Comparison of ENCODE assay signal across 13 mouse cellular contexts in the genomic region with DNA sequence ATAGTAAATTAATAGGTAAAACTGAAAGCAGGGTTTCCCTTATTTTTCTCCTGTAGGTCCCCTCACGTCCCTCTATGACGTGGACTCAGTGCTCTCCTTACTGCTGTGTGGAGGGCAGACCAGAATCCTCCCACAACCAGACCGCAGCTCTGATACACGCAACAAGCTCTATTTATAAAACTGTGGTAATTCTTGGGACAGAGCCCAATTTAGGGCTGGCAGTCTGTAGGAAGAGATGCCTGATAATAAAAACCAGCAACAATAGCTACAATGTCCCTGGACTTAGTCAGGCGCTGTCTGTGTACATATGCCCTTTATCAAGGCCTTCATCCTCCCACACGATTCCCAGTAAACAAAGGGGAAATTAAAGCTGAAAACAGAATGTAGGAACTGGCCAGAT. TPM values are rescaled to one million over a fixed set of nuclear protein-coding genes. Genes with fewer than 3 reads are reported as not detected.
DNase-seq lines count a peak whose midpoint lies in the region; ATAC-seq and TF ChIP-seq lines count a peak whose summit lies in the region.
"Had no signal": no experiment of that assay in that cellular context is flagged by ENCODE, and none has a peak within 500 bp of the region (broad histone marks: within the 10 kb centered on the region; RNA-seq: fewer than 3 reads in every experiment).

No protein-coding gene starts in this region.

- H3K27me3 ChIP-seq in liver, embryonic 13.5 days = peaks cover 41% of the 10 kb centered on the region
- H3K27me3 ChIP-seq in liver, embryonic 12.5 days (replicated peaks) = peaks cover 49% of the 10 kb centered on the region
- peaks cover 10% of the 10 kb centered on the region for H3K27me3 ChIP-seq in thymus, adult 2 months (ENCODE audit: control insufficient read depth, insufficient read depth, low read length)

- no peak overlapping the region for H3K9ac ChIP-seq in liver, embryonic 13.5 days
- H3K9ac ChIP-seq in liver, embryonic 12.5 days = no peak overlapping the region
- H3K9ac ChIP-seq: limb, embryonic 15.5 days had no signal

- H3K36me3 ChIP-seq in liver, embryonic 13.5 days = no peaks in the 10 kb centered on the region
- no peaks in the 10 kb centered on the region for H3K36me3 ChIP-seq in liver, embryonic 12.5 days
- H3K36me3 ChIP-seq in thymus, adult 2 months (ENCODE audit: control insufficient read depth, insufficient read depth, low read length) = no peaks in the 10 kb centered on the region
- H3K36me3 ChIP-seq: limb, embryonic 15.5 days had no signal

- TF ChIP-seq CTCF in olfactory bulb, adult 2 months (IDR thresholded peaks at IDR 0.05; ENCODE audit: insufficient read depth, low read depth, low read length) = no peak
- no peak for TF ChIP-seq CTCF in thymus, adult 2 months (IDR thresholded peaks at IDR 0.05; ENCODE audit: borderline replicate concordance, control insufficient read depth, extremely low read depth, insufficient read depth, low read length, poor library complexity)

- WGBS in liver, embryonic 13.5 days (ENCODE audit: insufficient replicate concordance) = 29% methylated on average over 6 of the region's 6 CpGs
- 46% methylated on average over 6 of the region's 6 CpGs for WGBS in liver, embryonic 12.5 days (ENCODE audit: insufficient replicate concordance)
- 26% methylated on average over 6 of the region's 6 CpGs for WGBS in olfactory bulb, adult 2 months
- WGBS in thymus, adult 2 months = 44% methylated on average over 6 of the region's 6 CpGs

- no peak overlapping the region for H3K4me2 ChIP-seq in liver, embryonic 13.5 days
- no peak overlapping the region for H3K4me2 ChIP-seq in liver, embryonic 12.5 days
- H3K4me2 ChIP-seq: limb, embryonic 15.5 days had no signal

- H3K9me3 ChIP-seq in liver, embryonic 13.5 days (replicated peaks) = no peaks in the 10 kb centered on the region
- no peaks in the 10 kb centered on the region for H3K9me3 ChIP-seq in liver, embryonic 12.5 days (replicated peaks)
- H3K9me3 ChIP-seq: limb, embryonic 15.5 days had no signal

- ATAC-seq in liver, embryonic 13.5 days (ENCODE audit: low read depth) = no peak
- ATAC-seq in liver, embryonic 12.5 days = no peak
- peak; percentile 42 for ATAC-seq in common myeloid progenitor, adult 5-6 weeks (replicated peaks; ENCODE audit: low read depth, poor library complexity, severe bottlenecking)
- ATAC-seq in hematopoietic stem cell, adult 5-6 weeks (replicated peaks in 1 of 2; ENCODE audit: insufficient read depth in 1 of 2, low FRiP score in 2 of 2, low TSS enrichment in 1 of 2, low read depth in 1 of 2, poor library complexity in 2 of 2, severe bottlenecking in 2 of 2) = peak; percentile 30 to 58

- DNase-seq in liver, embryonic 13.5 days = no peak
- DNase-seq in retina, postnatal 1 day = no peak
- DNase-seq in thymus, adult 2 months = no peak
- DNase-seq: cerebellum, adult 11 months; gastrocnemius, postnatal 36 days; kidney, adult 18-20 months had no signal

- peaks cover 19% of the 10 kb centered on the region for H3K4me1 ChIP-seq in liver, embryonic 13.5 days (replicated peaks)
- peaks cover 21% of the 10 kb centered on the region for H3K4me1 ChIP-seq in liver, embryonic 12.5 days
- H3K4me1 ChIP-seq in olfactory bulb, adult 2 months (ENCODE audit: control insufficient read depth, insufficient read depth, low read length) = peaks cover 8% of the 10 kb centered on the region; the same call in 1 of the 2 replicates
- H3K4me1 ChIP-seq in thymus, adult 2 months (replicated peaks; ENCODE audit: control insufficient read depth, insufficient read depth, low read length) = peaks cover 12% of the 10 kb centered on the region

- no peak for TF ChIP-seq POLR2A in olfactory bulb, adult 2 months (IDR thresholded peaks at IDR 0.05; ENCODE audit: insufficient read depth, low read depth, low read length)
- TF ChIP-seq POLR2A in thymus, adult 2 months (IDR thresholded peaks at IDR 0.05; ENCODE audit: control insufficient read depth, extremely low read depth, insufficient read depth, low read length, poor library complexity) = no peak

- H3K27ac ChIP-seq in liver, embryonic 13.5 days = 0 out of 2 replicates have a peak overlapping the region, but pooled peaks have one; percentile 2
- no peak overlapping the region for H3K27ac ChIP-seq in liver, embryonic 12.5 days
- peak overlapping the region; percentile 88 for H3K27ac ChIP-seq in olfactory bulb, adult 2 months (ENCODE audit: insufficient read depth, low read depth, low read length)
- H3K27ac ChIP-seq in thymus, adult 2 months (ENCODE audit: control insufficient read depth, insufficient read depth, low read length) = no peak overlapping the region
- H3K27ac ChIP-seq: limb, embryonic 15.5 days had no signal

- no peak overlapping the region for H3K4me3 ChIP-seq in liver, embryonic 13.5 days (replicated peaks)
- H3K4me3 ChIP-seq in liver, embryonic 12.5 days = no peak overlapping the region
- no peak overlapping the region for H3K4me3 ChIP-seq in olfactory bulb, adult 2 months (ENCODE audit: insufficient read depth, low read depth, low read length)
- H3K4me3 ChIP-seq in thymus, adult 2 months (ENCODE audit: control insufficient read depth, insufficient read depth, low read length) = no peak overlapping the region
- H3K4me3 ChIP-seq: erythroblast, embryonic 14.5 days; limb, embryonic 15.5 days had no signal

RNA-seq across cellular contexts. Expression of a gene that starts 1.4 kb away (rescaled TPM):
- 1.5 and 1.6 TPM in 2 replicates for polyA plus RNA-seq in liver, embryonic 13.5 days (2015; fragmentation: Nextera tagmentation; extraction: Ambion mirVana)
- polyA plus RNA-seq in liver, embryonic 12.5 days (2016; fragmentation: Nextera tagmentation; extraction: Ambion mirVana) = 2.9 and 3.1 TPM in 2 replicates
- 1.3 and 1.6 TPM in 2 replicates for total RNA-seq in common myeloid progenitor, adult 5-6 weeks (2017)
- total RNA-seq in hematopoietic stem cell, adult 5-6 weeks (2017) = 2.3 and 2.8 TPM in 2 replicates
- polyA plus RNA-seq in olfactory bulb, adult 2 months (2012; ENCODE audit: insufficient read depth, insufficient read length, low replicate concordance, missing spikeins) = not detected in 2 replicates
- polyA plus RNA-seq in thymus, adult 2 months (2012; rRNA removed) = 34.7 and 37.5 TPM in 2 replicates
- polyA plus RNA-seq: erythroblast, embryonic 14.5 days had no signal

RNA-seq across cellular contexts. Expression of a gene that starts 4.4 kb away (rescaled TPM):
- polyA plus RNA-seq in liver, embryonic 13.5 days (2015; fragmentation: Nextera tagmentation; extraction: Ambion mirVana) = 49.5 and 51.2 TPM in 2 replicates
- polyA plus RNA-seq in liver, embryonic 12.5 days (2016; fragmentation: Nextera tagmentation; extraction: Ambion mirVana) = 59.2 and 64.3 TPM in 2 replicates
- total RNA-seq in common myeloid progenitor, adult 5-6 weeks (2017) = 29.2 and 31.3 TPM in 2 replicates
- total RNA-seq in hematopoietic stem cell, adult 5-6 weeks (2017) = 17.8 and 19.9 TPM in 2 replicates
- polyA plus RNA-seq in olfactory bulb, adult 2 months (2012; ENCODE audit: insufficient read depth, insufficient read length, low replicate concordance, missing spikeins) = not detected in 2 replicates
- 143 and 146 TPM in 2 replicates for polyA plus RNA-seq in thymus, adult 2 months (2012; rRNA removed)

RNA-seq across cellular contexts. Expression of a gene that starts 14.5 kb away (rescaled TPM):
- polyA plus RNA-seq in liver, embryonic 13.5 days (2015; fragmentation: Nextera tagmentation; extraction: Ambion mirVana) = 3.1 and 4.4 TPM in 2 replicates
- polyA plus RNA-seq in liver, embryonic 12.5 days (2016; fragmentation: Nextera tagmentation; extraction: Ambion mirVana) = 3.0 and 3.9 TPM in 2 replicates
- total RNA-seq in common myeloid progenitor, adult 5-6 weeks (2017) = 1.8 and 12.1 TPM in 2 replicates
- 0.55 and 1.1 TPM in 2 replicates for total RNA-seq in hematopoietic stem cell, adult 5-6 weeks (2017)
- polyA plus RNA-seq in olfactory bulb, adult 2 months (2012; ENCODE audit: insufficient read depth, insufficient read length, low replicate concordance, missing spikeins) = not detected in 2 replicates
- polyA plus RNA-seq in thymus, adult 2 months (2012; rRNA removed) = 3.6 and 3.7 TPM in 2 replicates
- total RNA-seq: layer of hippocampus, postnatal 14 days had no signal
- polyA plus RNA-seq: erythroblast, embryonic 14.5 days had no signal

RNA-seq across cellular contexts. Expression of a gene that starts 19.9 kb away (rescaled TPM):
- 0.09 and 0.22 TPM in 2 replicates for polyA plus RNA-seq in liver, embryonic 13.5 days (2015; fragmentation: Nextera tagmentation; extraction: Ambion mirVana)
- 0.26 and 0.48 TPM in 2 replicates for polyA plus RNA-seq in liver, embryonic 12.5 days (2016; fragmentation: Nextera tagmentation; extraction: Ambion mirVana)
- total RNA-seq in common myeloid progenitor, adult 5-6 weeks (2017) = 0.73 and 1.0 TPM in 2 replicates
- 0.79 and 1.3 TPM in 2 replicates for total RNA-seq in hematopoietic stem cell, adult 5-6 weeks (2017)
- polyA plus RNA-seq in olfactory bulb, adult 2 months (2012; ENCODE audit: insufficient read depth, insufficient read length, low replicate concordance, missing spikeins) = not detected in 2 replicates
- polyA plus RNA-seq in thymus, adult 2 months (2012; rRNA removed) = 1.7 and 2.5 TPM in 2 replicates
- polyA plus RNA-seq: erythroblast, embryonic 14.5 days had no signal

RNA-seq across cellular contexts. Expression of a gene that starts 48.0 kb away (rescaled TPM):
- 24.9 and 25.2 TPM in 2 replicates for polyA plus RNA-seq in liver, embryonic 13.5 days (2015; fragmentation: Nextera tagmentation; extraction: Ambion mirVana)
- 25.9 and 28.4 TPM in 2 replicates for polyA plus RNA-seq in liver, embryonic 12.5 days (2016; fragmentation: Nextera tagmentation; extraction: Ambion mirVana)
- total RNA-seq in common myeloid progenitor, adult 5-6 weeks (2017) = 25.3 and 28.6 TPM in 2 replicates
- total RNA-seq in hematopoietic stem cell, adult 5-6 weeks (2017) = 37.8 and 43.6 TPM in 2 replicates
- polyA plus RNA-seq in olfactory bulb, adult 2 months (2012; ENCODE audit: insufficient read depth, insufficient read length, low replicate concordance, missing spikeins) = not detected in 2 replicates
- polyA plus RNA-seq in thymus, adult 2 months (2012; rRNA removed) = 426 and 460 TPM in 2 replicates

Comparison
In these comparisons a context has a peak if more than half of its experiments do, and no peak if none do; other contexts are left out.
1. H3K27ac ChIP-seq: peak in liver, embryonic 13.5 days (single experiment) and olfactory bulb, adult 2 months (single experiment); none in liver, embryonic 12.5 days (single experiment) and thymus, adult 2 months (single experiment).
2. ATAC-seq: peak in common myeloid progenitor, adult 5-6 weeks (single experiment) and hematopoietic stem cell, adult 5-6 weeks (2 of 2); none in liver, embryonic 13.5 days (single experiment) and liver, embryonic 12.5 days (single experiment).